Mouse (Mus musculus): ENCODE measurements around the gene Snta1. TPM values are rescaled to one million over a fixed set of nuclear protein-coding genes. Genes with fewer than 3 reads are reported as not detected.

Gene Snta1
- total RNA-seq (2023) = 0.46 to 0.52 TPM (median 0.50 TPM) in 3 of 4 replicates, not detected in the other

DNA sequence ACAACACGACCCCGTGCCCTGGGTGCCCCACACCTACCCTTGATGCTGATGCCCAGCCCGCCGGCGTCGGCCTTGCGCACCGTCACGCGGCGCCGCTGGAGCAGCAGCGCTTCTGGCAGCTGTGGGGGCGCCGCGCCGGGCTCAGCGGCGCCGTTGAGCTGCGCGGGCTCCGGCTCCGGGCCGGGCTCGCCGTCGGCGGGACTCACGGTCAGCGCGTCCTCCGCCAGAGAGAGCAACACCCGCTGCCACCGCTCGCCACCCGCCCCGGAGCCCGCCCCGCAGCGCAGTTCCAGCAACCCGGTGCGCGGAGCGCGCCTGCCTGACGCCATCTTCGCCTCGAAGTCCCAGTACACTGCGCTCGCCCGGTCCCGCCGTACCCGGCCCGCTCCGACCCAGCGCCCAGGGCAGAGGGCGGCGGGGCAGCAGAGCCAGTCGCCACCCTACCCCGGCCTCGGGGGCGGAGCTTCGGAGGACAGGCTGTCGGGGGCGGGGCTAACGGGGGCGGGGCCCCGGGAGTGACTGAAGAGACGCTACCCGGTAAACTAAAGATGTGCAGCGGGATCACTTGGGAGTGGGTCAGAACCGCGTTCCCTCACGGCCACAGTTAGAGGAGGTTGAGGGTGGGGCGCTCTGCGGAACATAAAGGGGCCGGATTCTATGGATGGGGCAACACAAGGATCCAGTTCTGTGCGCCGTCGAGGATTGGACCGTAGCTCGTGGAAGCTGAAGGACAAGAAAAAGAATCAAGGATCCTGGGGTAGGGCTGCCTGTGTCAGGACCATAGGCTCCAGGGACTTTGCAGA, at the start of gene Snta1:
TSS of gene Snta1 (minus strand) at position 457 of the 803 bp plus-strand sequence.

DNA sequence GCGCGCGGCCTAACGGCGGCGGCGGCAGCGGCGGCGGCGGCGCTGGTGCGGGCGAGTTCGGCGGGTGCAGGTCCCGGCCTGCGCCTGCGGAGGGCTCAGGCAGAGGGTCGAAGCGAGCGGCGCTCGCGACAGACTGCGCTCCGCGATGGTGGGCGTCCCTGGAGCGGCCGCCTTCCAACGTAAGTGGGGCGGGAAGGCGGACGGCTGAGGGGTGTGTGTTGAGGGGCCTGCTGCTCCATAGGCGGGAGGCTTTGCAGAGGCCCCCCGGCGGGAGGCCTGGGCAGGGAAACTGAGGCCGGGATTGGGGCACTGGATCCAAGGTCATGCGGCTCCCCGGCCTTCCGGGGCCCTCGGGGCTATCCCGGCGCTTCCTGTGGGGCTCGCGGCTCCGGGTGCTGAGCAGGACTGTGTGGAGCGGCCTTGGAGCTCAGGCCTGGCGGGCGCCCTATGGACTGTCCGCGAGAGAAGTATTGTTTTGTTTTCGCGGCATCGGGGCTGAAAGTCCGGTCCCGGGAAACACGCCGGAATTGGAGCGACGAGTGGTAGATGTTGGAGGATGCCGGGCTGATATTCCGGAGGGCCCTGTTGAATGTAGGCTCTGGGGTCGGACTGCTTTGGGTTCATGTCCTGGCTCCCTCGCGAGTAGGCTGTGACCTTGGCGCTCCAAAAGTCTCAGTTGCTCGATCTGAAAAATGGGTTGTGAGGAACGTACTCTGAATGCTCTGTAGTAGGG, 28.7 kb upstream of the Snta1 start, which contains the start of gene Cbfa2t2:
TSS of gene Cbfa2t2 (plus strand) at position 24 of the 733 bp plus-strand sequence.

GRCm38 (mm10) chr2:154372842-154373500, 34.9 kb downstream of the Snta1 start, which contains the start of gene Cdk5rap1:
Cdk5rap1 (minus strand) TSS chr2:154373010.

Other genes starting within 250 kb of the Snta1 start
- not detected in 4 replicates for gene Bpifa5, start 245.5 kb downstream of the Snta1 start, total RNA-seq (2023)
- not detected in 4 replicates for gene Bpifb1, start 217.3 kb downstream of the Snta1 start, total RNA-seq (2023)
- not detected in 4 replicates for gene Bpifb5, start 184.4 kb downstream of the Snta1 start, total RNA-seq (2023)
- not detected in 4 replicates for gene Bpifb9a, start 150.2 kb downstream of the Snta1 start, total RNA-seq (2023)
- gene Bpifb9b, start 100.9 kb downstream of the Snta1 start, total RNA-seq (2023) = not detected in 4 replicates
- 8.5 to 14.2 TPM (median 12.6 TPM) in 4 replicates for gene Cdk5rap1, start 35.1 kb downstream of the Snta1 start, total RNA-seq (2023)
- gene Cbfa2t2, start 28.4 kb upstream of the Snta1 start, total RNA-seq (2023) = 33.9 to 49.6 TPM (median 43.9 TPM) in 4 replicates
- 0.94 to 2.5 TPM (median 1.7 TPM) in 4 replicates for gene 1700003F12Rik, start 139.0 kb upstream of the Snta1 start, total RNA-seq (2023)
- 0.39 to 1.7 TPM (median 0.84 TPM) in 4 replicates for gene Actl10, start 143.7 kb upstream of the Snta1 start, total RNA-seq (2023)
- 0.72 to 1.5 TPM (median 1.3 TPM) in 3 of 4 replicates, not detected in the other for gene Necab3, start 150.8 kb upstream of the Snta1 start, total RNA-seq (2023)
- 3.8 to 5.3 TPM (median 4.9 TPM) in 4 replicates for gene E2f1, start 161.8 kb upstream of the Snta1 start, total RNA-seq (2023)
- gene Pxmp4, start 195.6 kb upstream of the Snta1 start, total RNA-seq (2023) = 7.4 to 10.4 TPM (median 8.4 TPM) in 4 replicates
- gene Zfp341, start 205.2 kb upstream of the Snta1 start, total RNA-seq (2023) = 6.4 to 8.7 TPM (median 7.2 TPM) in 4 replicates
- 1.3 TPM in 1 of 4 replicates, not detected in the others for gene 4930519P11Rik, start 205.3 kb upstream of the Snta1 start, total RNA-seq (2023)
- 109 to 130 TPM (median 117 TPM) in 4 replicates for gene Chmp4b, start 243.6 kb upstream of the Snta1 start, total RNA-seq (2023)

All from B cell, adult 62 days (primary cell).